Mouse (Mus musculus) stomach, embryonic 14.5 days (tissue): Measurements from ENCODE around the gene Eps8l2. TPM values are rescaled to one million over a fixed set of nuclear protein-coding genes. Genes with fewer than 3 reads are reported as not detected.

ENCODE experiments used
- ATAC-seq: fragments of 200-750 bp; cut with Nextera tagmentation; 2 replicates; pipeline ENCODE4 v1.8.0; 2017; ENCODE audit warnings: low read depth, moderate TSS enrichment; ENCODE audit not compliant: insufficient number of reproducible peaks, insufficient read depth, low FRiP score
- H3K27ac ChIP-seq: fragments of 300-500 bp; sonication (generic); 2 replicates; pipeline ENCODE4 v1.5.1; 2014; ENCODE audit warnings: mild to moderate bottlenecking, low read length, moderate library complexity, mixed read lengths
- H3K27me3 ChIP-seq: fragments of 300-500 bp; sonication (generic); 2 replicates; pipeline ENCODE4 v1.6.1; 2014; ENCODE audit warnings: low read length, control low read depth, mixed read lengths; ENCODE audit not compliant: control insufficient read depth, insufficient read depth
- H3K36me3 ChIP-seq: fragments of 300-500 bp; sonication (generic); 2 replicates; pipeline ENCODE4 v1.6.1; 2014; ENCODE audit warnings: mild to moderate bottlenecking, control low read depth, low read length, moderate library complexity, mixed read lengths; ENCODE audit not compliant: control insufficient read depth, insufficient read depth
- H3K4me1 ChIP-seq: fragments of 300-500 bp; sonication (generic); 2 replicates; pipeline ENCODE4 v1.6.1; 2014; ENCODE audit warnings: low read length, control low read depth, mixed read lengths; ENCODE audit not compliant: control insufficient read depth, insufficient read depth
- H3K4me2 ChIP-seq: fragments of 300-500 bp; sonication (generic); replicated peaks from 2 replicates; pipeline ENCODE4 v1.6.1; 2014; ENCODE audit warnings: low read depth, low read length, control low read depth
- H3K4me3 ChIP-seq: fragments of 300-500 bp; sonication (generic); 2 replicates; pipeline ENCODE4 v1.5.1; 2014; ENCODE audit warnings: low read depth, low read length, control low read depth
- H3K9ac ChIP-seq: fragments of 300-500 bp; sonication (generic); replicated peaks from 2 replicates; pipeline ENCODE4 v1.6.1; 2014; ENCODE audit warnings: low read depth, mild to moderate bottlenecking, control low read depth, low read length, moderate library complexity, mixed read lengths
- H3K9me3 ChIP-seq: fragments of 300-500 bp; sonication (generic); 2 replicates; pipeline ENCODE4 v1.6.1; 2016; ENCODE audit warnings: low read depth, low read length, control low read depth; ENCODE audit not compliant: control insufficient read depth
- WGBS: fragments of 180-500 bp; shearing (Covaris S2); extraction: QIAGEN DNeasy Blood & Tissue Kit; methylation state at CpG from one replicate; pipeline ENCODE4 v1.1.7; 2014; 5-methylcytosine and 5-hydroxymethylcytosine counted together
- polyA plus RNA-seq: library from polyadenylated mRNA; unstranded; fragments of >200 nt; fragmentation: Nextera tagmentation; extraction: Ambion mirVana; gene quantifications from 2 replicates; pipeline ENCODE4 v1.2.1, GENCODE M21; 2014

Gene Eps8l2
- 28.1 and 30.6 TPM in 2 replicates for polyA plus RNA-seq

DNA sequence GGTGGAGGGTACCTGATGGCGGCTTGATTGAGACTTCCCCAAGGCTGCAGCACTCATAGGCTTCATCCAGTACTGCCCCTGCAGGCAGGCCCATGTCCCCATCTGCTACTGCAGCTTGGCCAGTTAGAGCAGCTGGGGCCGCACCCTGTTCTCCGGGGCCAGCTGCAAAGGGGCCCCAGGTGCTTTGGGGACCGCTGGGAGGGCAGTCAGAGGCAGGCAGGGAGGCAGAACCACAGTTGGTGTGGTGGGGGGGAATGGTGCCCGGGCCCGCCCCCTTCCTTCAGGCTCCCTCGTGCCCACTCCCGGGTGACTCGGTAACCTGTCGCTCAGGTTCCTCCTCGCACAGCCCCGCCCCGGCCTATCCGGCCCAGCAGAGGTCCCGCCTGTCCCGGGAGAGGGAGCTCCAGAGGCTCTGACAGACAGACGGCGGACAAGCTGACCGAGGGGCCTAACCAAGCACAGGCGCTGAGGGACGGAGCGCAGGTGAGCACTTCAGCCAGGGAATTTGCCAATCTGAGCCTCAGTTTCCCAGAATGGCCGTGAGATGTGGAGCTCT, at the start of gene Eps8l2:
Eps8l2 (plus strand) TSS at position 305 of the 556 bp plus-strand sequence.
- no peaks in the 10 kb centered on the region for H3K9me3 ChIP-seq
- peak within 1 kb of the TSS; percentile 30; the same call in 1 of the 2 replicates for H3K9ac ChIP-seq
- peak within 1 kb of the TSS; percentile 44 for H3K4me2 ChIP-seq
- 4% methylated on average over 23 of the region's 23 CpGs for WGBS
- no peaks in the 10 kb centered on the region for H3K27me3 ChIP-seq
- H3K27ac ChIP-seq = peak within 1 kb of the TSS; percentile 77; the same call in 1 of the 2 replicates
- peak within 1 kb of the TSS; percentile 31 for H3K4me3 ChIP-seq
- ATAC-seq = peak; percentile 92
- 0 out of 2 replicates have a peak, but pooled peaks cover 4% of the 10 kb centered on the region for H3K4me1 ChIP-seq
- peaks cover 7% of the 10 kb centered on the region; the same call in 1 of the 2 replicates for H3K36me3 ChIP-seq

GRCm38 (mm10) chr7:141291921-141292582, 46.6 kb upstream of the Eps8l2 start, which contains the start of gene Drd4:
Gene Drd4 (plus strand): TSS chr7:141292006.
- Histone ChIP-seq H3K9me3 (no peaks in the 10 kb centered on the region), H3K36me3 (no peaks in the 10 kb centered on the region), H3K4me1 (0 out of 2 replicates have a peak, but pooled peaks cover 13% of the 10 kb centered on the region), H3K4me3 (peak within 1 kb of the TSS; percentile 40), H3K4me2 (peak within 1 kb of the TSS; percentile 85), H3K27me3 (peaks cover 31% of the 10 kb centered on the region), H3K27ac (no peak within 1 kb of the TSS), H3K9ac (no peak within 1 kb of the TSS)
- peak; percentile 79; the same call in 1 of the 2 replicates for ATAC-seq
- WGBS = 3% methylated on average over 44 of the region's 46 CpGs

DNA sequence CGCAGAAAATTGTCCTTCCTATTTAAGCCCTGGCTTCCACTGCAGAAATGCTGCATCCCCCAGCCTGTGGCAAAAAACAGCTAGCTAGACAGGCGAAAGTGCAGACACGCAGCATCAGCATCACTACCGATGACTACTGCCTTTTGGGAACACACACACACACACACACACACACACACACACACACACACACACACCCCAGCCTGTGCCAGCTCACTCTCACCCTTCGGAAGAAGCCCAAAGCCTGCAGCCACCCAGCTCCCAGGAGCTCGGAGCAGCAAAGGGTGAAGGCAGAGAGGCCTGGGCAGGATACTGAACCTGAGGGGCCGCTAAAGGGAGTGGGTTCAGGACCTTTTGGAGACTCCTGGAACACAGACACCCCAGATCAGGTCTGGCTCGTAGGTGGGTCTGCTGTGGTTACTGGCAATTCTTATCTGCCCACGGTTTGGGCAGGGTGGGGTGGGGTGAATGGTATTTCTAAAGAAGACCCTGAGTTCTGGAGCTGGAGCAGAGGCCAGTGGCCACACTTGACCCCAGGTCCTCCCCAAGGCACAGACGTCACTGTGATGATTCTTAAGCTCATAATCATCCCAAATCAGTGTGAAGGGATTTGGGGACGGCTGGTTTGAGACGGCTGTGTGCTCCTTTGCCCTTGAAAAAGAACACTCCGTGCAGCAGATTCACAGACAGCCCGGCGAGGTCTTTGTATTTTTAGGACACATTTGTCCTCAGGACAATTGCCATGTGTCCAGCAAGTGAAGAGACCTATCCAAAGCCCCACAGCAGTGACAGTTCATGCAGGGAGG, 45.9 kb upstream of the Eps8l2 start:
- H3K27me3 ChIP-seq = peaks cover 31% of the 10 kb centered on the region
- 0 out of 2 replicates have a peak, but pooled peaks cover 4% of the 10 kb centered on the region for H3K36me3 ChIP-seq
- H3K4me1 ChIP-seq = 0 out of 2 replicates have a peak, but pooled peaks cover 13% of the 10 kb centered on the region
- H3K4me2 ChIP-seq = no peak overlapping the region
- no peak overlapping the region for H3K27ac ChIP-seq
- no peaks in the 10 kb centered on the region for H3K9me3 ChIP-seq
- H3K9ac ChIP-seq = no peak overlapping the region
- WGBS = 49% methylated on average over 15 of the region's 15 CpGs
- ATAC-seq = no peak
- no peak overlapping the region for H3K4me3 ChIP-seq

DNA sequence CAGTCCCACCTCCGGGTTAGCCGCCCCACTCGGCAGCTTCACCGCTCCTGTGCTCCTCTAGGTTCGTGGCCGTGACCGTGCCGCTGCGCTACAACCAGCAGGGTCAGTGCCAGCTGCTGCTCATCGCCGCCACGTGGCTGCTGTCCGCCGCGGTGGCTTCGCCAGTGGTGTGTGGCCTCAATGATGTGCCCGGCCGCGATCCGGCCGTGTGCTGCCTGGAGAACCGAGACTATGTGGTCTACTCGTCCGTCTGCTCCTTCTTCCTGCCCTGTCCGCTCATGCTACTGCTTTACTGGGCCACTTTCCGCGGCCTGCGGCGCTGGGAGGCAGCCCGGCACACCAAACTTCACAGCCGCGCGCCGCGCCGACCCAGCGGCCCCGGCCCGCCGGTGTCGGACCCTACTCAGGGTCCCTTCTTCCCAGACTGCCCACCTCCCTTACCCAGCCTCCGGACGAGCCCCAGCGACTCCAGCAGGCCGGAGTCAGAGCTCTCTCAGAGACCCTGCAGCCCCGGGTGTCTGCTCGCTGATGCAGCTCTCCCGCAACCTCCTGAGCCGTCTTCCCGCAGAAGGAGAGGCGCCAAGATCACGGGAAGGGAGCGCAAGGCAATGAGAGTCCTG, 44.7 kb upstream of the Eps8l2 start:
- under 1% methylated on average over 52 of the region's 53 CpGs for WGBS
- H3K36me3 ChIP-seq = 0 out of 2 replicates have a peak, but pooled peaks cover 4% of the 10 kb centered on the region
- no peak overlapping the region for H3K27ac ChIP-seq
- no peak for ATAC-seq
- H3K4me2 ChIP-seq = peak overlapping the region; percentile 74
- no peak overlapping the region; the same call in 1 of the 2 replicates for H3K9ac ChIP-seq
- H3K4me1 ChIP-seq = 0 out of 2 replicates have a peak, but pooled peaks cover 13% of the 10 kb centered on the region
- no peaks in the 10 kb centered on the region for H3K9me3 ChIP-seq
- H3K4me3 ChIP-seq = peak overlapping the region; percentile 33
- H3K27me3 ChIP-seq = peaks cover 31% of the 10 kb centered on the region

GRCm38 (mm10) chr7:141294479-141294878, 44.2 kb upstream of the Eps8l2 start:
- 12% methylated on average over 22 of the region's 22 CpGs for WGBS
- H3K27me3 ChIP-seq = peaks cover 31% of the 10 kb centered on the region
- H3K4me2 ChIP-seq = peak overlapping the region; percentile 74
- no peak for ATAC-seq
- no peak overlapping the region for H3K27ac ChIP-seq
- peak overlapping the region; percentile 33 for H3K4me3 ChIP-seq
- H3K9ac ChIP-seq = no peak overlapping the region
- no peaks in the 10 kb centered on the region for H3K9me3 ChIP-seq
- H3K4me1 ChIP-seq = 0 out of 2 replicates have a peak, but pooled peaks cover 13% of the 10 kb centered on the region
- H3K36me3 ChIP-seq = 0 out of 2 replicates have a peak, but pooled peaks cover 8% of the 10 kb centered on the region

DNA sequence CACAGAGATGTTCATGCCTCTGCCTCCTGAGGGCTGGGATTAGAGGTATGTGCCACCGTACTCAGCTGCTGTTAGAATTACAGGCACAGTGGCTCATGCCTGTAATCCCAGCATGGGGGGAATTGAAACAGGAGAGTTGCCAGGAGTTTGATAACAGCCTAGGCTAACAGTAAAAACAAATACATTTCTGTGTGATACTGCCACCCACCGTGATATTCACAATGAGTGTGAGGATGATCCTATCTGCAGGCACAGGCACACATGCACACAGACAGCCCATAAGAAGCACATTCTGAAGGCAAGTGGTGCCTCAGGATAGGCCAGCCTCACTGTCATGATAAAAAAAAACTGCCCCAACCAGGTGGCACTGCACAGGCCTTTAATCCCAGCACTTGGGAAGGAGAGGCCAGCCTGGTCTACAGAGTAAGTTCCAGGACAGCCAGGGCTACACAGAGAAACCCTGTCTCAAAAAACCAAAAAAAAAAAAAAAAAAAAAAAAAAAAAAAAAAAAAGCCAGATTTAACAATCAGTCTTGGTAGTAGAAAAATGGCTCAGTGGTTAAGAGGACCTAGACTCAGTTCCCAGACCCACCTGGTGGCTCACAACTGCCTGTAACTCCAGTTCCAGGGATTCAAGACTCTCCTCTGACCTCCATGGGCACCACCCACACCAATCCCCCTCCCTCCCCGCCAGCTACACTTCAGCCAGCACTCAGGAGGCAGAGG, 40.6 kb upstream of the Eps8l2 start:
- H3K4me2 ChIP-seq = no peak overlapping the region
- H3K4me3 ChIP-seq = no peak overlapping the region
- no peak for ATAC-seq
- H3K36me3 ChIP-seq = peaks cover 29% of the 10 kb centered on the region
- H3K9me3 ChIP-seq = no peaks in the 10 kb centered on the region
- 0 out of 2 replicates have a peak, but pooled peaks cover 13% of the 10 kb centered on the region for H3K4me1 ChIP-seq
- H3K9ac ChIP-seq = no peak overlapping the region
- H3K27ac ChIP-seq = no peak overlapping the region
- peaks cover 20% of the 10 kb centered on the region for H3K27me3 ChIP-seq
- 72% methylated on average over 3 of the region's 3 CpGs for WGBS

GRCm38 (mm10) chr7:141299175-141299574, 39.5 kb upstream of the Eps8l2 start:
- 94% methylated on average over 8 of the region's 8 CpGs for WGBS
- Histone ChIP-seq H3K27me3 (peaks cover 12% of the 10 kb centered on the region; the same call in 1 of the 2 replicates), H3K27ac (no peak overlapping the region), H3K4me2 (no peak overlapping the region), H3K36me3 (peaks cover 37% of the 10 kb centered on the region), H3K4me1 (0 out of 2 replicates have a peak, but pooled peaks cover 6% of the 10 kb centered on the region), H3K9ac (no peak overlapping the region), H3K9me3 (no peaks in the 10 kb centered on the region), H3K4me3 (no peak overlapping the region)
- no peak for ATAC-seq
